Mouse (Mus musculus): ENCODE data around the gene Ubb.
A peak's percentile ranks its signal among the peaks of the same experiment; 100 is the strongest.

The Ubb gene

DNA sequence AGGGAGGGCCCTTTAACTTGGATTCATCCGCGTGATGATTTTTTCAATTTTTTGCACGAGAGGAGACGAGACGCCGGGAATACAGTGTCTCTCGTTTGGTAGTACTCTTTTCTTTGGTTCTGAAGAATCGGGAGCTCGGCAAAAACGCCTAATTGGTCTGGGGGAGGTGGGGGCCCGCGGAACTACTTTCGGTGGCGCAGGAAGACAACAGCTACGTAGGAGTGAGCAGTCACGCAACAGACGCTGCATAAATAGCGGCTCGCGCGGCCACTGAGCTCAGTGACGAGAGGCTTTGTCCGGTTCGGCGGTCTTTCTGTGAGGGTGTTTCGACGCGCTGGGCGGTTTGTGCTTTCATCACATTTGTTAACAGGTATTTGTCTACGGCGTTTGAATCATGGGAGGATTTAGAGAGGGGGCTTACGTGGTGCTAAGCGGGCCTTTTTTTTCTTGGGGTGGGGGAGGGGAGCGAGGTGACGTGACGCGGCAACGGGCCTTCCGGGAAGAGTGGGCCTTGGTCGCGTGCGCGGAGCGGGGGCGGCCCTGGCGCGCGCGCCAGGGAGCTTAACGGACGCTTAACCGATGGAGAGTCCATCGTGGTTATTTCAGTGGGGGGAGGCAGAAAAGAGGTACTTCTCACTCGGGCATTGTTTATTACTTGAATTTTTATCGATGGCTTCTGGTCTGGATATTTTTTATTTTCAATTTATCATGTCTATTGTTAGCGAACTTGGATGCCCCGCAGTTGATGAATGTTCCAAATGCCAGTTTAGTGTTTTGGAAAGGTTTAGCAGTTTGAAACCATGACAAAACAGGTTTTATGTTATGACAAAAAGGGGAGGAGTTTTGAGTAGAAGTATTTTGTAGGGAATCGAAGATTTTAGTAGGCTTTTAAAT, 502 bp downstream of the Ubb start:
- peak; percentile 82 for DNase-seq (ENCODE audit: low read depth, low spot score)

DNA sequence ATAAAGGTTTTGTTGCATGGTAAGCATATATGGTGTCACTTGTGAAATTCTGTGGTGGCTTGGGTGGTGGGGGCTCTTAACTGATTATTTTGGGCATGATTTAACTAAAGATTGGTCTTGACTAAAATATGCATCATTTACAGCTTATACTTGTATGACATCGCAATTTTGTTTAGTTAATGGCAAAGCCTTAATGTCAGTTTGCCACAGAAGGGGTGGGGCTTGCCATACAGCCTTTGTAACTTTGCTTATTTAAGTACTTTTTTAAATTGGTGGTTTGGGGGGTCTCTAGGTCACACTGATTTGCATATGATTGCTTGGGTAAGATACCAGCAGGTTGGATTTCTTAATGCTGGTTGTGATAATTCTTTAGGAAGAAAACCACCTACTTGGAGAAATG, 2.2 kb downstream of the Ubb start:
- DNase-seq (ENCODE audit: low read depth, low spot score): no peak

DNA sequence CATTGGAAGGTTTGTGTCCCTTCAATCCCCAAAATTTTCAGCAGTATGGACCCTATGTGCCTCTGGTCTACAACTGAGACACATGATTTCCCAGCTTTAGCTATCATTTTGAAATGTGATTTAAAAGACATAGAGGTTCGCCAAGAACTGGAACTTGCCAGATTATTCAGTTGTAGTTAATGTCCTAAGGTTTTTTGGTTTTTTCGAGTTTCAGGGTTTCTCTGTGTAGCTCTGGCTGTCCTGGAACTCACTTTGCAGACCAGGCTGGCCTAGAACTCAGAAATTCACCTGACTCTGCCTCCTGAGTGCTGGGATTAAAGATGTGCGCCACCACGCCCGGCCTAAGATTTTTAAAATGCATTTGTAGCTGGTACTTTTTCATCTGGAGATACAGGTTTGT, 2.7 kb downstream of the Ubb start:
- no peak for DNase-seq (ENCODE audit: low read depth, low spot score)

DNA sequence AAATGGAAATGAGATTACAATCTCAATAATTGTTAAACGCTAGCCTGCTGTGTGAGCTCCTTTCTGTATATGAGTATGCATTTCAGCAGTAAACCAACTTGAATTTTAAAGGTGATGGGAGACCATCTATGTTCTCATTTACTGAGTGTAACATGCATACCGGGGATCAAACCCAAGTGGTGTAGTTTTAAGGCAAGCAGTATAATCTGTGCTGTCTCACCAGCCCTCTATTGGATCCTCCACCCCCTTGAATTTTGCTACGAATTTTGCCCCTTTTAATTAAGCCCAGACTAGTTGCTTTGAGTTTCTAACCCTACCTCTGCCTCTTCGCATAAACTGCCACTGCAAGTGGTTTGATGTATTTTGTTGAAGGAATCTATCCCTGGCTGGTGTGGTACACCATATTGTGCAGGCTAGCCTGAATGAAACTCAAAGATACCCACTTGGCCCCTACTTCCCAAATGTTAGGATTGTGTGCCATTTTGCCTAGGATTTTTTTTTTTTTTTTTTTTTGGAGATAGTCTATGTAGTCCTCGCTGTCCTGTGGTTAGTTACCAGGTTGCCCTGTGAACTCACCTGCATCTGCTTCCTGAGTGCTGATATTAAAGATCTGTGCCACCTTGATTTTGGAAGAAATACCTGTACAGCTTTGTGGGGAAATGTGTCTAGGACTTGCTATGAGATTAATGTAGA, 3.3 kb downstream of the Ubb start:
- DNase-seq (ENCODE audit: low read depth, low spot score): no peak

DNA sequence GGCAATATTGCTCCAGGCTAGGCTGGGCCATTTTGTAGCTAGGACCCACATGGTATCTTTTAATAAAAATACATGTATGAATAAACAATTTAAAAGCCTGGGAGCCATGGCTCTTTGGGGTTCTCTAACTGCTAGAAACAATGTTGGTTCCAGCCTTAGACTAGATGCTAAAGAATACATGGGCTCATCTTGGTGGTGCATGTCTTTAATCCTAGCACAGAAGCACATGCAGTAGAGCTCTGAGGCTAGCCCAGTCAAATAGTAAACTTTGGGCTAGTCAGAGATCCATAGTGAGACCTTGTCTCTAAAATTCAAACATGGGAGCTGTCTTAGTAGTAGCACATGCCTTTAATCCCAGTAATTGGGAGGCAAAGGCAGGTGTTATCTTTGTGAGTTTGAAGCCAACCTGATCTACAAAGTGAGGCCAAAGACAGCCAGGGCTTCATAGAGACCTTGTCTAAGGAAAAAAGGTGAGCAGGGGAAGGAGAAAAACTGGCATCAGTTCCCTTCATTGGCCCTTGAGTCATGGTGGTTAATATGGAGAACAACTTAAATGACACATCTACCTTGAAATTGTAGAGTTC, 4.1 kb downstream of the Ubb start:
- no peak for DNase-seq (ENCODE audit: low read depth, low spot score)

DNA sequence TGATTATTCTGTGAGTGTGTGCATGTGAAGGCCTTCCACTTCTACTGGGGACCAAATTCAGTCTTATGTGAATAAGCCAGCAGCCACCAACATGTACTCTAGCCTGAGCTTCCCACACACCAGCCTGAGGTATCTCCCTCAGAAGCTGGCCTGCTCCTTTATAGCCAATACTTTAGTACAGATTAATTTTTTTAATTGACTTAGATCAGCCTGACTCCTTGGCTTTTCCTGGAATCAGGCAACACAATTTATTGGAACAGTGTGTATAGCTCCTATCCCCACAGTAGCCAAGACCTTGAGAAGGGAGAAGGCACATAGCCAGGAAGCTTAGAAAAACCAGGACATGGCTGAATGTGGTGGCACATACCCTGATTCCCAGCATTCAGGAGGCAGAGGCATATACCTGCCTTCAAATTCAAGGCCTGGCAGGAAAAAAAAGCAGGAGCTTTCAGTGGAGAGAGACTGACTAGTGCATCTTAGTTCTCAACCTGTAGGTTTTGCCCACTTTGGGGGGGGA, 5.0 kb downstream of the Ubb start:
- DNase-seq (ENCODE audit: low read depth, low spot score): no peak

DNA sequence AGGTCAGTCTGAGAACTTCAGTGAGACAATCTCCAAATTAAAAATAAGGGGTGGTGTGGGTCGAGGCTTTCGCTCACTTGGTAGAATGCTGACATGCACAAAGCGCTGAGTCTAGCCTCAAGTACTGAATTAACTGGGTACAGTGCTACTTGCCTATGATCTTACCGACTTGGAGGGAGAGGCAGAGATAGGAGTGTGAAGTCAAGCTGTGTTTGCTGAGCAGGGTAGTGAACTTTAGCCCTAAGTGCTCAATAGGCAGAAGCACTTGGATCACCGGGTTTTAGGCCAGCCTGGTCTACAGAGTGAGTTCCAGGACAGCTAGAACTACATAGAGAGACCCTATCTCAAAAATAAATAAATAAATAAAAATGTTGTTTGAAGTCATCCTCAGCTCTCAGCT, 6.2 kb downstream of the Ubb start:
- no peak for DNase-seq (ENCODE audit: low read depth, low spot score)

DNA sequence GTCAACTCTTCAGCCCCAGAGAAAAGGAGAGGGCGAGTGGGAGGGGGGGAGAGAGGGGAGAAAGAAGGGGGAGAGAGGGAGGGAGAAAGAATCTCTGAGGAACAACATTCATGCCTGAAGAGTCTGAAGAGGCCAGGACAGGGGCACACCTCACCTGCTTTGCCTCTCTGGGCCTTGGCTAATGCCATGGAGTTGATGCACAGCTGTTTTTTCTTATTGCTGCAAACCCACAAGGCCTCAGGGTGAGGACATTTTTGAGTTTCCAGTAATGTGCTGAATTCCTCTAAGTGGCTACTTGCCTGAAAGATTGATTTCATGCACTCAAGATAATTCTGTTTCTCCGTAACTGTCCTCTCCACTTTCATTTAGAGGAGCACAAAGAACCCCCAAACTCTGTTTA, 7.2 kb downstream of the Ubb start:
- no peak for DNase-seq (ENCODE audit: low read depth, low spot score)

DNA sequence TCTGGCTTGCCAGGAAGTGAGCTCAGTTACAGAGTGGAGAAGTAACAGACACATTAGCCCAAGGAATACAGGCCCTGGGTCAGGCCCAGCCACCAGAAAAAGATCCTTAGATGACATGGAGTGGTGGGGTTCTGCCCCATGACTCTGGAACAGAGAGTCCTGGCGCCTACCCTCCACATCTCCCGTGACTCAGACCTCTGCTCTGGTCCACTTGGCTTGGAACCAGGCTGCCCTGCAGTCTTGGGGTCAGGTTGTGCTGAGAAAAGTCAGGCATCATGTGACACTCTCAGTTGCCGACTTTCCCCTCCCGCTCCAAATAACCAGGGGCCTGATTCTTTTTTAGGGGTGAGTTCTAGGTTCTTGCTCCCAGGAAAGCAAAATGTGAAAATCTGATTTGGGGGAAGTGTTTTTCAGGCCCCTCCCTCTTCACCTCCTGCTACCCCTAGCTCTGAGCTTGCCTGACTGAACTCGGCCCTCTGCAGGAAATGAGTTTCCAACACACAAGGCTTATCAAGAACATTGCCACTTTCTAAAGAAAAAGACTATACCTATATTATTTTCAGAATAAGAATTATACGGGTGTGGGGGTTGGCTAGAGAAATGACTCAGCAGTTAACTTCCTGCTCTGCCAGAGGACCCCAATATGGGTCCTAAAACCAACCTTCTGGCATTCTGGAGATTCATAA, 8.1 kb downstream of the Ubb start:
- DNase-seq (ENCODE audit: low read depth, low spot score): no peak

DNA sequence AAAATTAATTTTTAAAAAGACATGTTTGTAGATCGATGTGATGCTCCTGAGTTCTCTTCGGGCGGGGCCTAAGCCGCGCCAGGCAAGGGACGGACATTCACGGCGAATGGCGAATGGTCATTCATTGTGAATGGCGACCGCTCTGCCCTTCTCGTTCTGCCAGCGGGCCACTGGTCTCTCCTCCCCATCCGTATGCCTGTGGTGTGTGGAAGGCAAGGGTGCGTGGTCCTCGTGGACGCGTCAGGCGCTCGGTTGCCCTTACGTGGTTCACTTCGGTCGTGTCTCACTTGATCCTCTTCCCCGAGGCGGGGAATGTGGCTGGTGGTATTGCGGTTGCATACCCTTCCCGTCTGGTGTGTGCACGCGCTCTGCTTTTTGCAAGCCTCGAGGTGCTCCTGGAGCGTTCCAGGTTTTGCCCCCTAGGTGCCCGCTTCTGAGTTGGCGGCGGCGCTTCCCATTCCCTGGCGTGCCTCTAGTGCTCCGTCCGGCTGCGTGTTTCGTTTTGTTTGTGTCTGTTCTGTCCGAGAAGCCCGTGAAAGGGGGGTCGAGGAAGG, 9.6 kb downstream of the Ubb start:
- no peak for DNase-seq (ENCODE audit: low read depth, low spot score)

DNA sequence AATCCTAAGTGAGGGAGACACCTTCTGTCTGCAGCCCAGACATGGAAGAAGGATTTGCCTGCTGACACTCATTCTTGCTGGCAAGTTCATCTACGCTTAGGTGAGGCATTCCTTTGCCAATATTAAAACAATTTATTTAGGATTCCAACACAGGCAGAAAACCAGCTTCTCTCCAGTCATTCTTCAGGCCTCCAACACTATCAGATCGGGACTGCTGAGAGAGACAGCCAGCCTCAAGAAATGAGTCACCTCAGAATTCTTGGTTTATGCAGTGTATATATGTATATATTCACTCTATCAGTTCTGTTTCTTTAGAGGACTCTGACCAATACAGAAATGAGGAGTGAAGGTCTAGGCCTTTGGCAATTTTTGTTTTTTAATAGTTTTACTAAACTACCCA, 12.6 kb downstream of the Ubb start:
- DNase-seq (ENCODE audit: low read depth, low spot score): no peak

DNA sequence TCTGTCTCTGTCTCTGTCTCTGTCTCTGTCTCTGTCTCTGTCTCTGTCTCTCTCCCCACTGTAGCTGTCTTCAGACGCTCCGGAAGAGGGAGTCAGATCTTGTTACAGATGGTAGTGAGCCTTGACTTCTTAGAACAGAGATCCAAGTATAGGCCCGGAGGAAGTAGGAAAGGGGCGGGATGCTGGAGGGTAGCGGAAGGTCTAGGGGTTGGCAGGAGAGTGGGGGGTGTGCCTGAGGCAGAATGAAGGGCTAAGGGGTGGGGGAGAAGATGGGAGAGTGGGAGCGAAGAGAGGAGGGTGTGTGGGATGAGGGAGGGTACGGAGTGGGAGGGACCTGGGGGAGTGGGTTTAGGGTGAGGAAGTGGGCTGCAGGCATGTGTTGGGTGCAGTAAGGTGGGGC, 14.8 kb downstream of the Ubb start:
- no peak for DNase-seq (ENCODE audit: low read depth, low spot score)

DNA sequence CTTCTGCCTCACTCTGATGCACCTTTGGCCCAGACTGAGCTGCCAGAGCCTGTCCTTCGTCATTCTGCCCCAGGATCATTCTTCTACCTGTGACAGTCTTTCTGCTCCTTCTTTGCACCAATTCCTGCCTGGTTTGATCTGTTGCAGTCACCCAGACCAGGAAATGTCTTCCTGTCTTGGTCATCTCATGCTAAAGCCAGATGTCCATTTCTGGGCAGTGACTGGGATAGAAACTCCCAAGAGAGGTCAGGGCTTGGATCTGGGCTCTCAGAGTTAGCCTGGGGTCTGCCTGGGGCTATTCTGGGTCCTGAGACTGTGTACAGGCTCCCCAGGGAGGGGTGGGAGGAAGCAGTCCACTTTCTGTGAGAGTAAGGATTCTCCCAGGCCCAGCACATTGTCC, 15.2 kb downstream of the Ubb start:
- DNase-seq (ENCODE audit: low read depth, low spot score): no peak

DNA sequence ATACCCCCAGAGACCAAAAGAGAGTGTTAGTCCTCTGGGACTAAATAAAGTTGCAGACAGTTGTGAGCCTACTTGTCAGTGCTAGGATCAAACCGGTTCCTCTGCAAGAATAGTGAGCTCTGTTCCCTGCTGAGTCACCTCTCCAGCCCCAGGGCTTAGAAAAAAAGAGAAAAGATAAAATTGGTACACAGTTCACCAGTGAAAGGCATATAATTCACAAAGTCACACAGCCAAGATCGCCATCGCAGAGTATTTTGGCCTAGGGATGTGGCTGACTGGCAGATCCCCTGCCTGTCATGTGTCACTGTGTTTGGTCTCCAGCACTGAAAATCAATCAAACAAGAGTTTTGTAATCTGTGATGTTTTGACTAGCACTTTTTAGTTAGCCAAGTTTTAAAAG, 17.3 kb downstream of the Ubb start:
- no peak for DNase-seq (ENCODE audit: low read depth, low spot score)

DNA sequence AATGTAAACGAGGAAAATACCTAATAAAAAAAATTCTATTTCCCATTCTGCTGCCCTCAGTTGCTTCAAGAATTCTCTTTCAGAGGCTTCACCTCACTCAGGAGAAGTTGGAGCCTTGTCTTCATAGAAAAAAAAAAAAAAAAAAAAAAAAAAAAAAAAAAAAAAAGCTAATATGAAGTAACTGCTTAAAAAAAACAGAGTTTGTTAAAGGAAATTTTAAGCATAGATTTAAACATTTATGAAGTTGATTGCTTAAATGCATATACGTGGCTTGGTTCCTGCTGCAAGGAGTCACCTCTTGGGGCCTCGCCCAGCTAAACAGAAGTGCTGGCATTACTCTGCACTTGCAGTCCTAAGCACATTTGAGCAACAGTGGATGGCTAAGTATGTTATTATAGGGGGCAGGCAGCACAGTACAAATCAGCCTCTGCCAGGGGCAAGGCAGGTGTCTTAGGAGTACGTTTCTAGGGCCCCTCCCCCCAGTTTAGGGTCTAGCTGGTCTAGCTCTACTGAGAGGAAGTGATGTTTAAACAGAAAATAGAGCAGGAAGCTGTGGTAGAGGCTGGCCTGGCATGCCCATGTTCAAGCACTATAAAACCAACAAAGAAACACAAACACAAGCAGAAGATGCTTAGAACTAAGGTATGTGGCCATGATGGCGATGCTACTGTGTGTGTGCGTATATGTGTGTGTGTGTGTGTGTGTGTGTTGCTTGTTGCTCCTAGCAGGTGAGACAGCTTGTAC, 23.2 kb downstream of the Ubb start, which contains the start of gene Trpv2:
TSS of gene Trpv2 (plus strand) at position 528 of the 744 bp plus-strand sequence.
- no peak for DNase-seq (ENCODE audit: low read depth, low spot score)

DNA sequence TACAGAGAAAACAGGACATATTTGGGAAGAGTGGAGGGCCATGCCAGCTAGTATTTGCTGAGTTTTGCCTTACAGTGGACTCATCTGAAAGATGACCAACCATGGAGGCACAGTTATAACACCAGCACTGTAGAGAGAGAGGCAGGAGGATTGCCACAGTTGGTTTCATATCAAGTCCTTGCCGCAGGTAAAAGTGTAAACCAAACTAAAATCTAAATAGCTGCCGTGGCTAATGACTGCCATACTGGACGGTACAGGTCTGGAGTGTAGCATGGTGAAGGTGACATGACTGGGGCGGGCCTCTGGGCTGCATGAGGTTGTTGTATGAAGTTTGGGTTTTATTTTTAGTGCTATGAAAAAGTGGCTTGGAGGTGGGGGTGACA, 23.7 kb downstream of the Ubb start:
- DNase-seq (ENCODE audit: low read depth, low spot score): no peak

DNA sequence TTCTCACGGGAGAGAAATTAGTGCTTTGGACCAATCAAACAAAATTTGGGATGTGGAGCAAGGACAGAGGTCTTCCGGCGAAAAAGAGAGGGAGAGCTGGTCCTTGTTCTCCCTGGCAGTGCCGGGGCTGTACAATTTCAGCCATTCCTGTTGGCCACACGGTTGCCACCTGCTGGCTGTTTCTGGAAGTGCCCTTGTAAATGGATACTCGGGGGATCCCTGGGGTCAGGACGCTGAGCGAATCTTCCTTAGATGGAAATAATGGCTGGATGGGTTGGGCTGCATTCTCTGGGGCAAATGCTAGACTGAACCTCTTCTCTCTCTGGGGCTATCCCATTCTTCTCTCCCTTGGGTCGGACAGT, 24.3 kb downstream of the Ubb start:
- DNase-seq (ENCODE audit: low read depth, low spot score): peak; percentile 55

DNA sequence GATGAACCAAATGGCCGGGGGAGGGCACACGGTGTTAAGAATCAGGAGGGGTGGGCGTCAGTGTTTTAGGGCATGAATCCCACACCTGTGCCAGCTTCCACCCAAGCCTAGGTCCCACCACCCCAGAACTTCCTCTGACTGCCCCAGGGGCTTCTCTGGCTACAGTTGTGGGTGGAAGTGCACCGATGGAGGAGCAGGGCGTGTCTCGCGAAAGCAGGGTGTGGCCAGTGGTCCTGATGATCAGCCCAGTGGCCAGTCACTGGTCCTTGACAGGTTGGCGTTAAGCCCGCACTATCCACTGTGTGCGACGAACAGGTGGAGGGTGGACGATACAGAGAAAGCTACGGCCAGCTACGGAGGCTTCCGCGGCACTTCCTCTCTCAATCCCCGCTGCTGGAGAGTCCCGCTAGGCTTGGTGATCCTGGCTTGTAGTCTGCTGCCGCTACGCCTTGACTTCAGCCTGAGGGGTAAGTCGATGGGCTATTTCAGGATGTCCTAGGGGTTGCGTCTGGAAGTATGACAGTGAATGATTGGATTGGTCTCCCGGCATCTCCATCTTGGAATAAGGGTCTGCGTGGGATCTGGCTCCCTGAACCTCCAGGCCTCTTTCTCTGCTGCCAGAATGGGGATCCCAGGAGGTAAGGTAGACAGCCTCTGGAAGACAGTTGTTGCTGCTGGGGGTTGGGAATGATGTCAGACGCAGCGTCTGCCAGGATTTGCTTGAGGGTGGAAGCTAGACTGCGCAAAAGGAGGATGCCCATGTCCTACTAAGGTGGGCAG, 24.9 kb downstream of the Ubb start:
- peak; percentile 82 for DNase-seq (ENCODE audit: low read depth, low spot score)

DNA sequence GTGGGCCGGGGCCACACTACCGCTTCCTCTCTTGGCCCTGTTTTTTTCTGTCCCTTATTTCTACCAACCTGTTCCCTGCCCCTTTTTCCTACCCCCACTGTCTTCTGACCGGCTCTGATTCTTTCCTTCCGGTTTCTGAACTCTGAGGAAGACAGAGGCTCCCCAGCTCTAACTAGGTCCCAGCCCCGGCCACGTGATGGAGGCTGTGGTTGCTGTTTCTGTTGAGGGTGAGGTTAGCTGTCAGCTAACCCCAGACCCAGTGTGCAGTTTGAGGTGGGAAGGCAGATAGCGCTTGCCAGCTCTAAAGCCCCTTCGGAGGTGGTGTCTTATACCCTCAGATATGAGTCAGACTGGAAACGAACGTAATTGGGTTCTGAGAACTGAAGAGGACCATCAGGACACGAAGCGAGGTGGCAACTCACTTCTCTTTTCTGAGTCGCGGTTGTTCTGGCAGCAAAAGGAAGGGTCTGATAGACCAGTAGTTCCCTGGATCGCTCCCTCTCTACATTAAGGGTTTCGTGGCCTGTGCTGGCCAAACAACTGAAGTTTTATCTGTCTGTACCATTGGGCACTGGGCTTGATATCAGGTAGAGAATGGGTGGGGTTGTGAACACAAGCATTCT, 25.7 kb downstream of the Ubb start:
- DNase-seq (ENCODE audit: low read depth, low spot score): peak; percentile 46

DNA sequence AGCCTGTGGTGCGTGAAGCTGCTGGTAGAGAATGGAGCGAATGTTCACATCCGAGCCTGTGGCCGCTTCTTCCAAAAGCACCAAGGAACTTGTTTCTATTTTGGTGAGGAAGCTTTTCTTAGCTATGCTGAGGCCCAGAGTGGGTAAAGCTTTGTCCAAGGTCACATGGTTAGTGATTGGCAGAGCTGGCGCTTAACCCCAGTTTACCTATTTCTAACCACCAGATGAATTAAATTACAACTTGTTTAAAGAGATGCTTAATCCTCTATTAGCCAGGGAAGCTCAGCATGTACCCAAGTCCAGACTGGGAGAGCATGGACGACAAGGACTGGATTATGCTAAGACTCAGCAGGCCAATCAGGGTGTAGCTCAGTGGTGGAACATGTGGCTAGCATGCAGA, 32.1 kb downstream of the Ubb start:
- no peak for DNase-seq (ENCODE audit: low read depth, low spot score)

Measured in telencephalon, adult 2 months (tissue).